Mouse (Mus musculus): ENCODE data around the gene Pld6. TPM values are rescaled to one million over a fixed set of nuclear protein-coding genes. Genes with fewer than 3 reads are reported as not detected.

Gene Pld6
- 4.7 and 5.0 TPM in 2 replicates for polyA plus RNA-seq (2015; fragmentation: Nextera tagmentation; extraction: Ambion mirVana)

DNA sequence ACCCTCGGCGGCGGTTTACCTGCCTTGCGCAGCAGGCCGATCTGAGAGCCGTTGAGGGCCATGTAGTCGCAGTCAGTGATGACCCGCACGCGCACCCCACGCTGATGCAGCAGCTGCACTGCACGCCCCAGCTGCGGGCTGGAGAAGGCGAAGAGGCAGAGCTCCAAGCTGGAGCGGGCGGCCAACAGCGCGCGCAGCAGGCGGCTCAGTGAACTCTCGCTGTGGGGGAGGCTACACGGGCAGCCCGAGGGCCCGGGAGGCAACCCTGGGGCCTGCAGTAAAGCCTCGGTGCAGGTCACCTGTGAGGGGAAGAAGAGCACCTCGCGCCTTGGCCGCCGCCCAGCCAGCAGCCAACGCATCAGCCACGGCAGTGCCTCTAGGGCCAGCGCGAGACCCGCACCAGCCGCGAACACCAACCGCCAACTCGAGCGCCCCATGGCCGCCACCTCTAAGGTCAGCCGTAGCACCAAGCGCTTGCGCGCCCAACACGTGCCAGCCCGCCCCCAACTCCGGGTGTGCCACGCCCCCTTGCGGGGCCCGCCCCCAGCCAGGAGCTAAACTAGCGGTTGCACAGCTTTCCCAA is at the start of gene Pld6:
Pld6 (minus strand) TSS at position 447 of the 583 bp plus-strand sequence.
- Histone ChIP-seq H3K4me1 (replicated peaks) (peaks cover 15% of the 10 kb centered on the region), H3K27ac (no peak within 1 kb of the TSS), H3K27me3 (peaks cover 38% of the 10 kb centered on the region), H3K4me3 (peak within 1 kb of the TSS; percentile 47), H3K4me2 (peak within 1 kb of the TSS; percentile 91), H3K9ac (peak within 1 kb of the TSS; percentile 72), H3K36me3 (peaks cover 14% of the 10 kb centered on the region), H3K9me3 (no peaks in the 10 kb centered on the region)
- WGBS, result under 1% methylated on average over 51 of the region's 51 CpGs
- peak; percentile 80 for ATAC-seq (ENCODE audit: low FRiP score)

DNA sequence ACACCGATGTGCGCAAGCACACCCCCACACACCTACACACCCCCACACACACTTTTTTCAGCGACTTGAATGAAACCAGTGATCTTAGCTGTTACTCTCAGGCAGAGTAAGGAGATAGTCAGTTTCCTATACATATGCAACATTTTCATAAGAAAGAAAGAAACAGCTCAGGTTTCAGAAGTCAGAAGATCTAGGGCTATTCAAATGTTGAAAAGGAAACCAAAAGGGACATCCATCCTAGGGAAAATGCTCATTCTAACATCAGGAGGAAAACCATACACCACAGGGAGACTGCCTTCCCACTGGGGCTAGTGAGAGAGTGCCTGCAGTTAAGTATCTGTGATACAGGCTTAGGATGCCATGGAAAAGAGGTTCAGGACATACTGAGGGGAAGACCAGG is 34.2 kb upstream of the Pld6 start:
- H3K9ac ChIP-seq, result no peak overlapping the region
- H3K27me3 ChIP-seq, result no peaks in the 10 kb centered on the region
- H3K36me3 ChIP-seq, result peaks cover 97% of the 10 kb centered on the region
- no peak overlapping the region for H3K27ac ChIP-seq
- WGBS, result 92% methylated on average over 3 of the region's 3 CpGs
- no peak overlapping the region for H3K4me2 ChIP-seq
- no peaks in the 10 kb centered on the region for H3K9me3 ChIP-seq
- H3K4me3 ChIP-seq, result no peak overlapping the region
- no peak for ATAC-seq (ENCODE audit: low FRiP score)
- H3K4me1 ChIP-seq (replicated peaks), result no peaks in the 10 kb centered on the region

DNA sequence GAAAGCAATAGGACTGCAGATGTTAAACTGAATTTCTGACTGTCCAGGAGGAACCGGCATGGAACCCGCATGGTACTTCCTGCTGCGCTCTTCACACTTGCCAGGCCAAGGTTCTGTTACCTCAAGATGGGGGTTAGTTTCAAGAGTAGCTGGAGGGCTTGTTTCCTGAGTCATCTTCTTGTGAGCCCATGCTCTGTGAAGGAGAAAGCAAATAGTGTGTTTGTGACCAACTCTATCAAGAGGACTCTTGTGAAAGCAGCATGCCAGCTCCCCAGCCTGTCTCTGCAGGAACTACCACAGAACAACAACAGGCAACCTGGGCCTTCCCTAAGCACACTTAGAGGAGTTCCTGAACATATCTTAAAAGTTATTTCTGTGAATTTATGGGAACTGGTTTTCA is 30.5 kb upstream of the Pld6 start:
- Histone ChIP-seq H3K4me2 (no peak overlapping the region), H3K36me3 (peaks cover 72% of the 10 kb centered on the region), H3K4me1 (replicated peaks) (no peaks in the 10 kb centered on the region), H3K4me3 (no peak overlapping the region), H3K9ac (no peak overlapping the region), H3K27ac (no peak overlapping the region), H3K9me3 (no peaks in the 10 kb centered on the region), H3K27me3 (no peaks in the 10 kb centered on the region)
- no peak for ATAC-seq (ENCODE audit: low FRiP score)
- 97% methylated on average over 3 of the region's 3 CpGs for WGBS

DNA sequence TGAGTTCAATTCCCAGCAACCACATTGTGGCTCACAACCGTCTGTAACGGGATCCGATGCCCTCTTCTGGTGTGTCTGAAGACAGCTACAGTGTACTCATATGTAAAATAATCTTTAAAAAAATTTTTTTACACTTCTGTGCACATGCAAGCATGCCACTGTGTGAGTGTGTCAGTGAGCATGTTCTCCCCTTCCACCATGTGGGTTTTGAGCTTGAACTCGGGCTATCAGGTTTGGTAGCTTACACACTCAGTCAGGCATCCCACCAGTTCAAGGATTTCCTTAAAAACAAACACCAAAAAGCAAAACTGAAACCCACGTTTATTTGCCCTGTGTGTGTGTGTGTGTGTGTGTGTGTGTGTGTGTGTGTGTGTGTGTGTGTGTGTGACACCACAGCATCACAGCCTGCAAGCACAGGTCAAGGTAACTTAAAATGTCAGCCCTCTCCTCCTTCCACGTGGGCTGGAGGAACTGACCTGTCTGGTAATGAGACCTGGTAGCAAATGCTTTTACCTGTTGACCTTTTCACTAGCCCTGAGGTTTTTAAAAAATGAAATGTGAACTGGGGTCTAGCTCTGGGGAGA is 28.1 kb upstream of the Pld6 start:
- H3K4me2 ChIP-seq, result no peak overlapping the region
- no peak overlapping the region for H3K27ac ChIP-seq
- ATAC-seq (ENCODE audit: low FRiP score), result no peak
- no peaks in the 10 kb centered on the region for H3K9me3 ChIP-seq
- H3K4me3 ChIP-seq, result no peak overlapping the region
- peaks cover 50% of the 10 kb centered on the region for H3K36me3 ChIP-seq
- H3K4me1 ChIP-seq (replicated peaks), result peaks cover 5% of the 10 kb centered on the region; the same call in 1 of the 2 replicates
- H3K27me3 ChIP-seq, result no peaks in the 10 kb centered on the region
- WGBS, result 92% methylated on average over 6 of the region's 6 CpGs
- no peak overlapping the region for H3K9ac ChIP-seq

DNA sequence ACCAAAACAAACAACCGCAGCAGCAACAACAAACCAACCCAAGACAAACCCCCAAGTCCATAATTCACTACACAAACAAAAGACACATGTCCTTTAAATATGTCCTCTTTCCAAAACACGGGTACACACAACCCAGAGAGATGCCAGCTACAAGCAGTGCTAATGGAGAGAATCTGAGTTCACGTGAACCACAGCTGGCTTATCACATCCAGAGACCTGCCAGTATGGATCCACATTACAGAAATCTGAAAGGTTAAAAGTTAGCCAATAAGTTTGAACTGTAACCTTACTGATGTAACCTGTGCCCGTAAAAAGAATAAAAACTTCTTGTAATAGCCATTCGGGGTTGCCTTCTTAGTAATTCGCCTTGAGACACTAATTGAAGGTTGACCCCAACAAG is 27.5 kb upstream of the Pld6 start:
- Histone ChIP-seq H3K27me3 (no peaks in the 10 kb centered on the region), H3K4me3 (no peak overlapping the region), H3K9ac (no peak overlapping the region), H3K36me3 (peaks cover 44% of the 10 kb centered on the region), H3K9me3 (no peaks in the 10 kb centered on the region), H3K4me1 (replicated peaks) (peaks cover 5% of the 10 kb centered on the region; the same call in 1 of the 2 replicates), H3K4me2 (no peak overlapping the region), H3K27ac (no peak overlapping the region)
- no peak for ATAC-seq (ENCODE audit: low FRiP score)
- WGBS, result 93% methylated on average over 6 of the region's 6 CpGs

DNA sequence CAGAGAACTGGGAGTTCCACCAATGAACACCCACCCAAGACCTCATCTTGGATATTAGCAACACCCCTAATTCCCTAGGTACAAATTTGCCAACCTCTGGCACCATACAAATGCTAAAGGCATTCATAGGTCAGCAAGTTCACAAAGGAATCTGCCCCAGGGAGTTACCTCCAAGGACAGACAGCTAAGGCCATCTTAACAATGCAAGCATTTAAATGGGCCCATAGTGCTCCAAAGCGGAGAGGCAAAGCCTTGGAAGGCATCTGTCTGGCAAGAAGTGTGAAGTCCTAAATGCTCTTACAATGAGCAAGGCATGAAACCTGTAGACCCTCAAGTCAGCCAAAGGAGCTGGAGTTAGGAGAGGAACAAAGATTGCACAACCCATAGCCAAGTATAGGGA is 26.9 kb upstream of the Pld6 start:
- Histone ChIP-seq H3K4me1 (replicated peaks) (peaks cover 5% of the 10 kb centered on the region; the same call in 1 of the 2 replicates), H3K9me3 (no peaks in the 10 kb centered on the region), H3K4me3 (no peak overlapping the region), H3K27ac (no peak overlapping the region), H3K9ac (no peak overlapping the region), H3K36me3 (peaks cover 38% of the 10 kb centered on the region), H3K4me2 (no peak overlapping the region), H3K27me3 (no peaks in the 10 kb centered on the region)
- WGBS, result 77% methylated on average over 1 of the region's 1 CpGs
- ATAC-seq (ENCODE audit: low FRiP score), result no peak

DNA sequence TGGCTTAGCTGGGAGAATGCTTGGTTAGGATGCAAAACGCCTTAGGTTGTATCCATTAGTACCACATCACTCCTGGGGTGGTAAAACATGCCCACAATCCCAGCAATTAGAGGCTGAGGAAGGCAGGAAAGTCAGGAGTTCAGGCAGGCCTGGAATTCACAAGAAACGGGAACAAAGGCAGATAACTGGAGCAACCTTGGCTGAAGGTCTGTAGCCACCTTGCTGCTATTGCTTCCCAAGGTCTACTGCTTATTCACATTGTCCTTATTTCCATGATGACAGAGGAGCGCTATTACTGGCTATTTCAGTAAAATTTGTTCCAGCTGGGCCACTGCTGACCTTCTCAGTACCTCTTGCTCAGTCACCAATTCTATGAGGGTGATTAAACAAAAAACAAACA is 25.8 kb upstream of the Pld6 start:
- H3K4me3 ChIP-seq, result no peak overlapping the region
- no peaks in the 10 kb centered on the region for H3K9me3 ChIP-seq
- H3K4me1 ChIP-seq (replicated peaks), result peaks cover 15% of the 10 kb centered on the region
- ATAC-seq (ENCODE audit: low FRiP score), result no peak
- no peak overlapping the region for H3K4me2 ChIP-seq
- H3K36me3 ChIP-seq, result peaks cover 28% of the 10 kb centered on the region
- H3K9ac ChIP-seq, result no peak overlapping the region
- 90% methylated on average over 3 of the region's 3 CpGs for WGBS
- no peaks in the 10 kb centered on the region for H3K27me3 ChIP-seq
- no peak overlapping the region for H3K27ac ChIP-seq

DNA sequence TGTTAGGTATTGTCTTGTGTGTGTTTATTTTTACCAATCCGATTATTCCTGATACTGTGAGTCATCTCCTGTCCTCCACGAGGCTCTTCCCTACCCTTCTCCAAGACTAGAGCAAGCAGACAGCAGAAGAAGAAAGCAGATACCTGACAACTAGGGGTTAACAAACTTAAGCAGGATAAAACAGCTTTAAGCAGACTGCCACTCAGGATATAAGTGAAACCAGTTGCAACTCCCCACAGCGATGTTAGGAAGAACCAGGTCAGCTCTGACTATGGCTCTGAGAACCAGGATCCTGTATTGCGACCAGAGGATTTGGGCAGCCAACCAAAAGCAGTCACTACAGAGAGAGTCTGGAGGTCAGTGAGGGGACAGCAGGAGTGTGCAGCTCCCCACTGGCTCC is 23.8 kb upstream of the Pld6 start:
- peaks cover 23% of the 10 kb centered on the region for H3K36me3 ChIP-seq
- no peak overlapping the region for H3K4me3 ChIP-seq
- 0 out of 2 replicates have a peak overlapping the region, but pooled peaks have one; percentile 19 for H3K9ac ChIP-seq
- H3K9me3 ChIP-seq, result no peaks in the 10 kb centered on the region
- no peak overlapping the region for H3K4me2 ChIP-seq
- H3K27ac ChIP-seq, result no peak overlapping the region
- peaks cover 27% of the 10 kb centered on the region for H3K4me1 ChIP-seq (replicated peaks)
- WGBS, result 81% methylated on average over 4 of the region's 4 CpGs
- no peaks in the 10 kb centered on the region for H3K27me3 ChIP-seq
- no peak for ATAC-seq (ENCODE audit: low FRiP score)

DNA sequence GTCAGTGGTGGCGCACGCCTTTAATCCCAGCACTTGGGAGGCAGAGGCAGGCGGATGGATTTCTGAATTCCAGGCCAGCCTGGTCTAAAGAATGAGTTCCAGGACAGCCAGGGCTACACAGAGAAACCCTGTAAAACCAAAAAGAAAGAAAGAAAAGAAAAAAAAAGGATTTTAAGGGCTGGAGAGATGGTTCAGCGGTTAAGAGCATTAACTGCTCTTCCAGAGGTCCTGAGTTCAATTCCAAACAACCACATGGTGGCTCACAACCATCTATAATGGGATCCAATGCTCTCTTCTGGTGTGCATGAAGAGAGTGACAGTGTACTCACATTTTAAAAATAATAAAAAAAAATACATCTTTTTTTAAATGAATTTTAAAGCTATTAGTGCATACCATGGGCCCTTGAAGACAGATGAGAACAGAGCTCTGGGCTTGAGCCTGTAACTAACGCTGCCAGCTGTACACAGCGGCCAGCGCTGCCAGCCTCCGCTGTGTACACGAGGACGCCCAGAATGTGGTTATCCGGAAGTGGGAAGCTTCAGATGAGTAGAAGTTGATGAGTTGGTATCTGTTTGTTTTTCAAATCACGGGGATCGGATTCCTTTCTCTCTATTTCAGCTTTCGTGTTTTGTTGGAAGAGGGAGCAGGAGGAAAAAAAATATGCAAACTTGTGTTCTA is 23.2 kb upstream of the Pld6 start:
- 69% methylated on average over 14 of the region's 14 CpGs for WGBS

DNA sequence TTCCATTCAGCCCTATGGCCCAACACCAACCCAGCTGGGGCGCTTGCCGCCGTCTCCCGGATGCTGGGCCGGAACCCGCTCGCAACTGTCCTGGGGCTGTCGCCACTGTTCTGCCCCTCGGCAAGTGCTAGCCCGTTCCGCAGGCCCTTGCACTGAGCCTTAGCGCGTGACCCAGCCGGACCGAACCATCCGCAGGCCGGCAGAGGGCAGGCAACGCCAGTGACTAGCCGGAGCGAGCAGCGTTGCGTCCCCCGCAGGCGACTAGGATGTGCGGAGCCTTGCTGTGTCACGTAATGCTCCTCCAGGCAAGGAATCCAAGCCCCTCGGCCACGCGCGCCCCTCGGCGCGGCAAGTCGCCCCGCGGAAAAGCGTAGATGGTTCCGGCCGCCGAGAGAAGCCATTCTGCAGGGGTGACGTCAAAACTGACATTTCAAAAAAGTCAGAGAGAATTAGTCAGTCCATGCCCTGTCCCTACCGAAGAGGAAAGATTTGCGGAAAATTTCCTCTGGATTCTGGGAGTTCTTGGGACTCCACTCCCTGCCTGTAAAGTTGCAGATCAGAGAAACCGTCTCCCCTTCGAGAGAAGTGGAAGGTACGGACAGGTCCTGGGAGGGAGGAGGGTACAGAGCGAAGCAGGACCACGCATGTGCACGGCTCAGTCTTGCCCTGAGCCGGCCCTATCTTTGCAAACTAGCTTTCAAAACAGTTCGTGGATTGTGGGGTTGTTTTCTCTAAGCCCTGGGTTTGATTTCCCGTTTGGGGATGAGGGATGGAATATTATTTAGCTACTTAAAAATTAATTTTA is 22.4 kb upstream of the Pld6 start, which contains the start of gene Flcn:
Flcn (minus strand) TSS at position 347 of the 805 bp plus-strand sequence.
- peak within 1 kb of the TSS; percentile 90 for H3K9ac ChIP-seq
- ATAC-seq (ENCODE audit: low FRiP score), result peak; percentile 98
- H3K27me3 ChIP-seq, result no peaks in the 10 kb centered on the region
- H3K4me1 ChIP-seq (replicated peaks), result peaks cover 27% of the 10 kb centered on the region
- H3K4me3 ChIP-seq, result peak within 1 kb of the TSS; percentile 86
- H3K4me2 ChIP-seq, result peak within 1 kb of the TSS; percentile 89
- under 1% methylated on average over 52 of the region's 52 CpGs for WGBS
- peaks cover 29% of the 10 kb centered on the region for H3K36me3 ChIP-seq
- H3K9me3 ChIP-seq, result no peaks in the 10 kb centered on the region
- peak within 1 kb of the TSS; percentile 99 for H3K27ac ChIP-seq

More for the DNA sequence above, 23.2 kb upstream of the Pld6 start:
- H3K4me1 ChIP-seq (replicated peaks), result peaks cover 27% of the 10 kb centered on the region
- H3K9me3 ChIP-seq, result no peaks in the 10 kb centered on the region
- peak overlapping the region; percentile 89 for H3K4me2 ChIP-seq
- peaks cover 23% of the 10 kb centered on the region for H3K36me3 ChIP-seq
- H3K27ac ChIP-seq, result peak overlapping the region; percentile 99
- peak overlapping the region; percentile 90 for H3K9ac ChIP-seq
- no peaks in the 10 kb centered on the region for H3K27me3 ChIP-seq
- H3K4me3 ChIP-seq, result peak overlapping the region; percentile 86
- no peak for ATAC-seq (ENCODE audit: low FRiP score)

DNA sequence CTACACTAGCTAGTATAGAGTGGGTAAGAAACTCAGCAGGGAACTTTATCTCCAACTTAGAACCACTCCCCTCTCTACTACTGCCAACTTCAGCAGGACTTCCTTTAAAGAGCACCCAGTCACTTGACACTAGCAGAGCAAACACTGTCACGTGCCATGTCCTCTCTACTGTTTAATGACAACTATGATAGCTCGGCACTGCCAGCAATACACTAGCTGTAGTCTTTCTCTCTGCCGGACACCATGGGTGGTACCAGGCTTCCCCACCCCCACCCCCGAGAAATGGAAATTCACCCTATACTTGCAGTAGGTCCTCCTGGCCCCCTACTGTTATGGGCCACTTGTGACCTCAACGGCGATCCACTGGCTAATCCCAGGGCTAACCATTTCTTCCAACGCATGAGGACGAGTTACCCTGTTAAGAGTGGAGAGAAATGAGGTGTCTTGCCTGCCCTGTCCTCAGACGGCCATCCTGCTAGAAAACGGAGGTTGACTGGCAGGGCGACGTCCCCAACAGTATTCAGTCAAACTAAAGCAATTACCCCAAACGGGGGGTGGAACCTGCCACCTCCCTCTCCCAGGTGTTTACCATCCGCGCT is 21.7 kb upstream of the Pld6 start:
- H3K9me3 ChIP-seq, result no peaks in the 10 kb centered on the region
- H3K27ac ChIP-seq, result peak overlapping the region; percentile 99
- peak overlapping the region; percentile 89 for H3K4me2 ChIP-seq
- H3K9ac ChIP-seq, result peak overlapping the region; percentile 90
- ATAC-seq (ENCODE audit: low FRiP score), result peak; percentile 33
- under 1% methylated on average over 15 of the region's 15 CpGs for WGBS
- H3K36me3 ChIP-seq, result peaks cover 36% of the 10 kb centered on the region
- peak overlapping the region; percentile 86 for H3K4me3 ChIP-seq
- H3K4me1 ChIP-seq (replicated peaks), result peaks cover 27% of the 10 kb centered on the region
- no peaks in the 10 kb centered on the region for H3K27me3 ChIP-seq
